Mouse (Mus musculus): ENCODE results near the gene Prok1.

DNA sequence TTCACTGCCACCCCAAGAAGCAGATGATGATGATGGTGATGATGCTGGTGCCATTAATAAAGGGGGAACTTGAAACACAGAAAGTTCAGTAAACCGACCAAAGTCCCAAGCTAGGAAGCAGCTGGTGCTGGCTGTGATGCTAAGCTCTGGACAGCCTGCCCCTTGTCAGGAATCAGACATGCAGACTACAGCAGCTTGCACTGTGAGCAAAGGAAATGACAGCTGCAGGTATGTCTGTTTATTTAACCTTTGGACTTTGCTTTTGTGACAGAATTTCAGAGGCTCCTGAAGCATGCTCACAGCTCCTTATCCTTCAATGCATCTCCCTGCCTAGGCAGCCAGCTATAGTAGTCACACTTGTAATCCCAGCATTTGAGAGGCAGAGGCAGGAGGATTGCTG is 9.0 kb downstream of the Prok1 start, which contains the start of gene A630076J17Rik:
- TF ChIP-seq EP300 (IDR thresholded peaks at IDR 0.05) (no peak), CTCF (IDR thresholded peaks at IDR 0.05) (no peak)
